Mouse (Mus musculus): ENCODE results near the gene Prpf40b.

- TF ChIP-seq POLR2A (IDR thresholded peaks at IDR 0.05; ENCODE audit: control insufficient read depth in 1 of 2, insufficient read depth in 1 of 2, low read depth in 1 of 2, low read length in 2 of 2, poor library complexity in 1 of 2), result no peak
- TF ChIP-seq CTCF (IDR thresholded peaks at IDR 0.05 in 2 of 3, conservative IDR thresholded peaks at IDR 0.05 in 1 of 3; ENCODE audit: control insufficient read depth in 1 of 3, insufficient read depth in 1 of 3, low read depth in 2 of 3, low read length in 3 of 3, poor library complexity in 1 of 3, severe bottlenecking in 1 of 3), result no peak
- no peak for TF ChIP-seq E2F4 (IDR thresholded peaks at IDR 0.05; ENCODE audit: borderline replicate concordance, low read depth, low read length)
- TF ChIP-seq POLR2AphosphoS2 (IDR thresholded peaks at IDR 0.05; ENCODE audit: low read length), result no peak
These were observed 15.7 kb downstream of the Prpf40b start for GRCm38 (mm10) chr15:99310617-99311016.
